In the genomic region with DNA sequence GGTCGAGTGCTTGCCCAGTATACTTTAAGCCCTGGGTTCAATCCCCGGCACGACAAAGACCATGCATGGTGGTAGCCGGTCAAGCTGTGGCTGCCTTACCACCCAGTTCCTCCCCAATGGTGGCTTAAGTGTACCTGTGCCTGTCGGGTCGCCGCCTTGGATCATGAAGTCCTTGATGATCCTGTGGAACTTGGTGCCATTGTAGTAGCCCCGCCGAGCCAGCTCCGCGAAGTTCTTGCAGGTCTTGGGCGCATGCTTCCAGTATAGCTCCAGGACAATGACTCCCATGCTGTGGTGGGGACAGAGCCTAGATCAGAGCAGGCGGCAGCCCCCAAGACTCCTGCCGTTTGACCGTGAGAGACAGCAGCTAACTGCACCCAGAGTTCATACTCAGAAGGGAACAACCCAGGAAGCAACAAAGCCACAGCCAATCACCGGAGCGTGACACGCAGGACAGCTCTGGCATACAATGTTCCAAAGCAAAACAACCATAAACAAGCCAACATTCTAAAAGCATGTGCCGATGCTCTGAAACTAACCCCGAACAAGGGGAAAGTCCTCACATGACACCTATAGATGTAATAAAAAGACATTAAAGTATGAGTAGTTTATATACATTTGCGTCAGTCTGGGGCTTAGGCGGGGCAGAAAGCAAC, we compare ENCODE assay signal across 1 mouse cellular context.
A peak's percentile ranks its signal among the peaks of the same experiment; 100 is the strongest.
TF ChIP-seq lines count a peak whose summit lies in the region.

No protein-coding gene starts in this region.

TF ChIP-seq in CH12.LX, 34 proteins besides CTCF, POLR2A, EP300 and RAD21 (continued from another document):
- peak; percentile 10; the same call in 1 of the 2 replicates for TF ChIP-seq NELFE (IDR thresholded peaks at IDR 0.05; ENCODE audit: low read depth, low read length)
TF ChIP-seq in CH12.LX: peak in this region for 3.
